Mouse (Mus musculus): Measurements from ENCODE around the gene Mrgprb4. TPM values are rescaled to one million over a fixed set of nuclear protein-coding genes. Genes with fewer than 3 reads are reported as not detected.

Mrgprb4 gene
- not detected for total RNA-seq (2021)
- long read RNA-seq, result 0 reads

GRCm38 (mm10) chr7:48199188-48199587 lies at the start of gene Mrgprb4:
Gene Mrgprb4 (minus strand): TSS chr7:48199288.
- no peak for DNase-seq (ENCODE audit: low spot score in 2 of 2)

- DNase-seq (ENCODE audit: low spot score in 2 of 2), result no peak
Observed at GRCm38 (mm10) chr7:48226114-48226513, 27.0 kb upstream of the Mrgprb4 start.

GRCm38 (mm10) chr7:48225065-48225464 lies 26.0 kb upstream of the Mrgprb4 start:
- DNase-seq (ENCODE audit: low spot score in 2 of 2), result no peak

GRCm38 (mm10) chr7:48168919-48169318 lies 30.2 kb downstream of the Mrgprb4 start, which contains the start of gene Mrgprb5:
Gene Mrgprb5 (minus strand): TSS chr7:48169019.
- no peak for DNase-seq (ENCODE audit: low spot score in 2 of 2)

- DNase-seq (ENCODE audit: low spot score in 2 of 2), result no peak
Observed at GRCm38 (mm10) chr7:48167471-48167870, 31.6 kb downstream of the Mrgprb4 start.

Other genes starting within 250 kb of the Mrgprb4 start
- gene Mrgpra4, start 217.2 kb downstream of the Mrgprb4 start, total RNA-seq (2021), result not detected
- not detected for gene Mrgprx1, start 171.7 kb downstream of the Mrgprb4 start, total RNA-seq (2021)
- gene Mrgprb5, start 30.3 kb downstream of the Mrgprb4 start, total RNA-seq (2021), result not detected
- gene Mrgprb8, start 189.2 kb upstream of the Mrgprb4 start, total RNA-seq (2021), result not detected

All from layer of hippocampus, adult 18-20 months (tissue).